In the genomic region with DNA sequence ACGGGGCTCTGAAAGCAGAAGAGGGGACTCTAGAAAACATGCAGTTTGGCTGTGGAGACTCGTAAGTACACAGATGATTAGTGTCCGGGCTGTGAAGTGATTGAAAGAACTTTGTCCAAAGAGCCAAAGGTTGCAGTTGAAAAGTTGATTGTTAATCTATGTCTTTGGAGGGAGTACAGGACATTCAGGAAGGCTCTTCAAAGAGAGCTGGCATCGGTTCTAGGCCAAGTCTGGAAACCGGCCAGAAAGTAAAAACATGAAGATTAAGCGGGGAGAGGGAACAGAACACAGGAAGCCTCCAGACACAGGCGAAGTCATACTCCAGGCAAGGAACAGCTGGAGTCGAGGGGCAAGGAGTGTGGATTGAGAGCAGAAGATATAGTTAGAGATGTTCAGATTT, we compare ENCODE assay signal across 10 mouse cellular contexts. TPM values are rescaled to one million over a fixed set of nuclear protein-coding genes. Genes with fewer than 3 reads are reported as not detected.
A peak's percentile ranks its signal among the peaks of the same experiment; 100 is the strongest.
DNase-seq lines count a peak whose midpoint lies in the region; ATAC-seq lines count a peak whose summit lies in the region.
"Had no signal": no experiment of that assay in that cellular context is flagged by ENCODE, and none has a peak within 500 bp of the region (broad histone marks: within the 10 kb centered on the region; RNA-seq: fewer than 3 reads in every experiment).

No protein-coding gene starts in this region.

- no peak overlapping the region for H3K9ac ChIP-seq in heart, embryonic 16.5 days (ENCODE audit: low read length)
- H3K9ac ChIP-seq in heart, embryonic 11.5 days (ENCODE audit: low read depth, low read length): no peak overlapping the region
- no peak overlapping the region for H3K9ac ChIP-seq in kidney, embryonic 15.5 days

- intact Hi-C loops in heart, postnatal 36 days (cut with DNase I): no loop called here

- H3K27ac ChIP-seq in heart, embryonic 16.5 days (ENCODE audit: low read length): peak overlapping the region; percentile 41
- no peak overlapping the region for H3K27ac ChIP-seq in heart, embryonic 11.5 days (ENCODE audit: low read depth, low read length)
- H3K27ac ChIP-seq in kidney, embryonic 15.5 days: 0 out of 2 replicates have a peak overlapping the region, but pooled peaks have one; percentile 64

- no peaks in the 10 kb centered on the region for H3K9me3 ChIP-seq in heart, embryonic 16.5 days (replicated peaks; ENCODE audit: control insufficient read depth, low read length)
- H3K9me3 ChIP-seq in heart, embryonic 11.5 days (replicated peaks; ENCODE audit: control insufficient read depth, low read length): no peaks in the 10 kb centered on the region
- H3K9me3 ChIP-seq in kidney, embryonic 15.5 days (replicated peaks): no peaks in the 10 kb centered on the region

- H3K4me2 ChIP-seq in heart, embryonic 16.5 days (ENCODE audit: low read depth, low read length): no peak overlapping the region
- no peak overlapping the region for H3K4me2 ChIP-seq in heart, embryonic 11.5 days
- no peak overlapping the region for H3K4me2 ChIP-seq in kidney, embryonic 15.5 days
- H3K4me2 ChIP-seq: midbrain, embryonic 11.5 days had no signal

- no peaks in the 10 kb centered on the region for H3K36me3 ChIP-seq in heart, embryonic 16.5 days (ENCODE audit: control insufficient read depth, insufficient read depth)
- no peaks in the 10 kb centered on the region for H3K36me3 ChIP-seq in heart, embryonic 11.5 days (ENCODE audit: control insufficient read depth, insufficient read depth, low read length)
- no peaks in the 10 kb centered on the region for H3K36me3 ChIP-seq in kidney, embryonic 15.5 days

- 22% methylated on average over 8 of the region's 8 CpGs for WGBS in heart, embryonic 16.5 days
- 61% methylated on average over 8 of the region's 8 CpGs for WGBS in heart, embryonic 11.5 days (ENCODE audit: insufficient replicate concordance)
- 56% methylated on average over 8 of the region's 8 CpGs for WGBS in kidney, embryonic 15.5 days

- no peak for ATAC-seq in heart, embryonic 16.5 days (replicated peaks; ENCODE audit: extremely low read depth, insufficient read depth, low FRiP score)
- ATAC-seq in heart, embryonic 11.5 days (replicated peaks; ENCODE audit: insufficient number of reproducible peaks, low FRiP score, low TSS enrichment): no peak
- no peak for ATAC-seq in kidney, embryonic 15.5 days (replicated peaks; ENCODE audit: low FRiP score)

- DNase-seq in heart, postnatal 36 days: peak; percentile 48 to 52
- peak; percentile 73 for DNase-seq in lung, postnatal 10 days
- DNase-seq in left cerebral cortex, adult 8-10 months (ENCODE audit: low spot score in 2 of 2): no peak
- DNase-seq in urinary bladder, adult 18-20 months (ENCODE audit: low spot score in 2 of 2): no peak
- DNase-seq: embryo, embryonic 11 days had no signal

- no peak overlapping the region for H3K4me3 ChIP-seq in heart, embryonic 16.5 days (ENCODE audit: low read length)
- H3K4me3 ChIP-seq in heart, embryonic 11.5 days (ENCODE audit: low read depth, low read length): no peak overlapping the region
- H3K4me3 ChIP-seq in kidney, embryonic 15.5 days (replicated peaks): no peak overlapping the region

- H3K4me1 ChIP-seq in heart, embryonic 16.5 days (ENCODE audit: control insufficient read depth, insufficient read depth, low read length): peaks cover 38% of the 10 kb centered on the region
- H3K4me1 ChIP-seq in heart, embryonic 11.5 days (ENCODE audit: control insufficient read depth, insufficient read depth, low read length): peaks cover 18% of the 10 kb centered on the region
- peaks cover 34% of the 10 kb centered on the region for H3K4me1 ChIP-seq in kidney, embryonic 15.5 days

- H3K27me3 ChIP-seq in heart, embryonic 16.5 days (ENCODE audit: control insufficient read depth, insufficient read depth, low read length): no peaks in the 10 kb centered on the region
- H3K27me3 ChIP-seq in heart, embryonic 11.5 days (ENCODE audit: control insufficient read depth, insufficient read depth, low read length): no peaks in the 10 kb centered on the region
- H3K27me3 ChIP-seq in kidney, embryonic 15.5 days: no peaks in the 10 kb centered on the region
- H3K27me3 ChIP-seq: CH12.LX had no signal

RNA-seq across cellular contexts. Expression of gene Hlf, which starts 32.6 kb away (rescaled TPM):
- 5.3 and 5.7 TPM in 2 replicates for polyA plus RNA-seq in heart, embryonic 16.5 days (2015; fragmentation: Nextera tagmentation; extraction: Ambion mirVana)
- polyA plus RNA-seq in heart, embryonic 11.5 days (2014; fragmentation: Nextera tagmentation; extraction: Ambion mirVana): 1.4 and 2.1 TPM in 2 replicates
- total RNA-seq in heart, postnatal 36 days (2021): 10 to 100 TPM; 21.2 to 21.3 TPM
- polyA plus RNA-seq in kidney, embryonic 15.5 days (2015; fragmentation: Nextera tagmentation; extraction: Ambion mirVana): 1.9 and 2.9 TPM in 2 replicates
- total RNA-seq in left cerebral cortex, adult 8-10 months (2022): 100 to 1,000 TPM; 132 to 146 (median 139) TPM

Comparison
In these comparisons a context has a peak if more than half of its experiments do, and no peak if none do; other contexts are left out.
1. DNase-seq: peak in heart, postnatal 36 days (2 of 2) and lung, postnatal 10 days (single experiment); none in left cerebral cortex, adult 8-10 months (0 of 2) and urinary bladder, adult 18-20 months (0 of 2).